Mouse (Mus musculus): Measurements from ENCODE around the gene Tmem223. TPM values are rescaled to one million over a fixed set of nuclear protein-coding genes. Genes with fewer than 3 reads are reported as not detected.
A peak's percentile ranks its signal among the peaks of the same experiment; 100 is the strongest.

The Tmem223 gene
- polyA plus RNA-seq (2012; ENCODE audit: insufficient read depth, insufficient read length, missing spikeins): 28.3 and 34.4 TPM in 2 replicates

DNA sequence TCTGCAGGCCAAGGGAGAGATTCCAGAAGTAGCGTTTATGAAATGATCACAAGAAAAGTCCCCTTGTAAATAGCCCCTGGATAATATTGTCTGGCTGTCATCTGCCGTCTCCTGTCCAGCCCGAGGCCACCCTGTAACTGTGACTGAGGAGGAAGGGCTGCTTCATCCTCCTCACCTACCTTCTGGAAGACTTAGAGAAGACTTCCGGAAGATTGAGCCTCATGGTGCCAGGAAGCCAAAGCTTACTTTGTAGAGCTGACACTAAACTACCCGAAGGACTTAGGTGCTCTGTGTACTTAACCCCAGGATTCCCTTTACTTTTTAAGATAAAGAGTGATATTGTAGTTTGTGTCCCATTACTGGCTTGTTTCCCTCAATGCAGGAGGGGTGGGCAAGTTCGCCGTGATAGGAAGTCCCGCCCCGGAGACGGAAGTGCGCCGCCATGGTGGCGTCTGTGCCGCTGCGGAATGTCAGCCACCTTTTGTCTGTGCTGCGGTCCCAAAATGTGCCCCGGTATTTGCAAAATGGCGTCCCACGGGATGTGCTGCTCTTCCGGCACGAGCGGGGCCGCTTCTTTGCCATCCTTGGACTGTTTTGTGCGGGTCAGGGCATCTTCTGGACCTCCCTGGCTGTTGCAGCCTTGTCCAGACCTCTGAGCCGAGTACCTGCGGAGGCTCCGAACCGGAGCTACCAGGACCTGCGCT, at the start of gene Tmem223:
Gene Tmem223 (plus strand): TSS at position 430 of the 704 bp plus-strand sequence.
- Histone ChIP-seq H3K4me3 (ENCODE audit: insufficient read depth, low read length) (peak within 1 kb of the TSS; percentile 79), H3K27ac (ENCODE audit: insufficient read depth, low read depth, low read length) (peak within 1 kb of the TSS; percentile 32), H3K4me1 (ENCODE audit: control insufficient read depth, insufficient read depth, low read length) (peaks cover 21% of the 10 kb centered on the region)
- TF ChIP-seq POLR2A (IDR thresholded peaks at IDR 0.05; ENCODE audit: borderline replicate concordance, low read depth, low read length): 0 out of 2 replicates have a peak, but pooled peaks have one; percentile 79
- TF ChIP-seq CTCF (IDR thresholded peaks at IDR 0.05; ENCODE audit: low read depth, low read length): no peak

- Histone ChIP-seq H3K27ac (ENCODE audit: insufficient read depth, low read depth, low read length) (peak overlapping the region; percentile 24; the same call in 1 of the 2 replicates), H3K4me3 (ENCODE audit: insufficient read depth, low read length) (no peak overlapping the region), H3K4me1 (ENCODE audit: control insufficient read depth, insufficient read depth, low read length) (peaks cover 9% of the 10 kb centered on the region)
- TF ChIP-seq POLR2A (IDR thresholded peaks at IDR 0.05; ENCODE audit: borderline replicate concordance, low read depth, low read length): no peak
- no peak for TF ChIP-seq CTCF (IDR thresholded peaks at IDR 0.05; ENCODE audit: low read depth, low read length)
These were observed 49.4 kb upstream of the Tmem223 start for GRCm38 (mm10) chr19:8721378-8721777.

DNA sequence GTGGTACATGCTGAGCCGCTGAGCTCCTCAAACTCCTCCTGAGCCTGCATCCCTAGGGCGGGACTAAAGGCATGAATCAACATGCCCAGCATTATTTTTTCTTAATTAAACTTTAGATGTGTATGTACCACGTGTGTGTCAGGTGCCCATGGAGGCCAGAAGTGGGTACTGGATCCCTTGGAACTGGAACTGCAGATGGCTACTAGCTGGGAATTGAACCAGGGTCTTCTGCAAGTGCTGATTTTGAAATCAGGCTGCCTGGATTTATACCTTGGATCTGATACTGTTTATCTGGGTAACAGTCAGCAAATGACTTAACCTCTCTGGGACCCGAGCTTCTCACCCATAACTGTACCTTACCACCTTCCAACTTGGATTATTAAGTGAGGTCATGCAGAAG, 48.8 kb upstream of the Tmem223 start:
- Histone ChIP-seq H3K27ac (ENCODE audit: insufficient read depth, low read depth, low read length) (peak overlapping the region; percentile 54), H3K4me1 (ENCODE audit: control insufficient read depth, insufficient read depth, low read length) (peaks cover 9% of the 10 kb centered on the region), H3K4me3 (ENCODE audit: insufficient read depth, low read length) (peak overlapping the region; percentile 53)
- TF ChIP-seq CTCF (IDR thresholded peaks at IDR 0.05; ENCODE audit: low read depth, low read length) (no peak), POLR2A (IDR thresholded peaks at IDR 0.05; ENCODE audit: borderline replicate concordance, low read depth, low read length) (no peak)

GRCm38 (mm10) chr19:8722559-8722906, 48.3 kb upstream of the Tmem223 start:
- Histone ChIP-seq H3K27ac (ENCODE audit: insufficient read depth, low read depth, low read length) (peak overlapping the region; percentile 92), H3K4me3 (ENCODE audit: insufficient read depth, low read length) (peak overlapping the region; percentile 76), H3K4me1 (ENCODE audit: control insufficient read depth, insufficient read depth, low read length) (peaks cover 9% of the 10 kb centered on the region)
- TF ChIP-seq CTCF (IDR thresholded peaks at IDR 0.05; ENCODE audit: low read depth, low read length): no peak
- TF ChIP-seq POLR2A (IDR thresholded peaks at IDR 0.05; ENCODE audit: borderline replicate concordance, low read depth, low read length): no peak

GRCm38 (mm10) chr19:8722907-8723573, 47.8 kb upstream of the Tmem223 start, which contains the start of gene Slc3a2:
Gene Slc3a2 (minus strand): TSS chr19:8723369.
- Histone ChIP-seq H3K4me3 (ENCODE audit: insufficient read depth, low read length) (peak within 1 kb of the TSS; percentile 80), H3K4me1 (ENCODE audit: control insufficient read depth, insufficient read depth, low read length) (peaks cover 9% of the 10 kb centered on the region), H3K27ac (ENCODE audit: insufficient read depth, low read depth, low read length) (peak within 1 kb of the TSS; percentile 92)
- TF ChIP-seq CTCF (IDR thresholded peaks at IDR 0.05; ENCODE audit: low read depth, low read length) (no peak), POLR2A (IDR thresholded peaks at IDR 0.05; ENCODE audit: borderline replicate concordance, low read depth, low read length) (no peak)

GRCm38 (mm10) chr19:8723574-8724346, 47.0 kb upstream of the Tmem223 start:
- peak overlapping the region; percentile 72 for H3K27ac ChIP-seq (ENCODE audit: insufficient read depth, low read depth, low read length)
- H3K4me3 ChIP-seq (ENCODE audit: insufficient read depth, low read length): peak overlapping the region; percentile 80
- TF ChIP-seq POLR2A (IDR thresholded peaks at IDR 0.05; ENCODE audit: borderline replicate concordance, low read depth, low read length) (no peak), CTCF (IDR thresholded peaks at IDR 0.05; ENCODE audit: low read depth, low read length) (no peak)
- peaks cover 9% of the 10 kb centered on the region for H3K4me1 ChIP-seq (ENCODE audit: control insufficient read depth, insufficient read depth, low read length)

DNA sequence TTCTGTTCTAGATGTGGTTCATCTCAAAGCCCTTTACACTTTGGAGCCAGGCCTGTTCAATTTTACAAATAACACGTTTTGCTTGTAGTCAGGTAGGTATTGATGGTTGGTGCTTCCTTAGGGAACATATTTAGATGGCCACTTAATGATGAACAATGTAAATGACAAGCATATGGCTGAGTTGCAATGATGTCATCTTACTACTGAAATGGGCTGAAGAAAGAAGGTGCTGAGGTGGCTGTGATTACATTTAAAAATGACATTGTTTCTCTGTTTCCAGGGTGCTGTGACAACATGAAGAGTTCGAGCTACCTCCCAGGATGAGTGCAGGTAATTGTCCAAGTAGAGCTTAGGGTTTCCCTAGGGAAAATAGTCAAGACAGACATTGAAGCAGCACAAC, 46.4 kb upstream of the Tmem223 start:
- TF ChIP-seq POLR2A (IDR thresholded peaks at IDR 0.05; ENCODE audit: borderline replicate concordance, low read depth, low read length) (no peak), CTCF (IDR thresholded peaks at IDR 0.05; ENCODE audit: low read depth, low read length) (no peak)
- peaks cover 9% of the 10 kb centered on the region for H3K4me1 ChIP-seq (ENCODE audit: control insufficient read depth, insufficient read depth, low read length)
- H3K27ac ChIP-seq (ENCODE audit: insufficient read depth, low read depth, low read length): peak overlapping the region; percentile 72
- peak overlapping the region; percentile 80 for H3K4me3 ChIP-seq (ENCODE audit: insufficient read depth, low read length)

DNA sequence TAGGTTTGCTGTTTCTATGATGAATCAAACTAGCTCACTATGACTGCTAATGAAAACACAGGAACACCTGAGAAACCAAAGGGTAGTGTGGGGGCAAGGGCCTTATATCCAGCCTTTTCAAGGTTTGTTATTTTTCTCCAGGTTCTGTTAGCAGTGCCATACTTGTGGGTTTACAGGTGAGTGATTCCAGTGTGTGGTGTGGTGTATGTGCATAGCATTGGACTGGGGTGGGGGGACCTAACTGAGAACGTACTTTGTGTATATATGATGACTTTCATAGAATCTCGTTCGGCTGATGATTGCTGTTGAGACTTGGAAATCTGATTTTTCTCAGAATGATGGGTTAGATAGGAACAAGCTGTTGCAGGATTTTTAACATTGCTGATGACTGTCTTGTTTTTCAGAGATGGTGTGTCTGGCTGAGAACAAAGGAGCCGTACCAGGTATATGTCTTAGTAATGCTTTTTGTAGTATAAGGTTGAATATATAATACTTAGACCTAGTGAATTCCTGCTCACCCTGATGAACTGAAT, 45.6 kb upstream of the Tmem223 start:
- Histone ChIP-seq H3K27ac (ENCODE audit: insufficient read depth, low read depth, low read length) (0 out of 2 replicates have a peak overlapping the region, but pooled peaks have one; percentile 8), H3K4me1 (ENCODE audit: control insufficient read depth, insufficient read depth, low read length) (peaks cover 9% of the 10 kb centered on the region), H3K4me3 (ENCODE audit: insufficient read depth, low read length) (peak overlapping the region; percentile 80)
- TF ChIP-seq POLR2A (IDR thresholded peaks at IDR 0.05; ENCODE audit: borderline replicate concordance, low read depth, low read length) (no peak), CTCF (IDR thresholded peaks at IDR 0.05; ENCODE audit: low read depth, low read length) (no peak)

- no peak overlapping the region for H3K4me3 ChIP-seq (ENCODE audit: insufficient read depth, low read length)
- H3K4me1 ChIP-seq (ENCODE audit: control insufficient read depth, insufficient read depth, low read length): peaks cover 4% of the 10 kb centered on the region
- no peak for TF ChIP-seq CTCF (IDR thresholded peaks at IDR 0.05; ENCODE audit: low read depth, low read length)
- no peak for TF ChIP-seq POLR2A (IDR thresholded peaks at IDR 0.05; ENCODE audit: borderline replicate concordance, low read depth, low read length)
- H3K27ac ChIP-seq (ENCODE audit: insufficient read depth, low read depth, low read length): no peak overlapping the region
These were observed 44.0 kb upstream of the Tmem223 start for GRCm38 (mm10) chr19:8726609-8727390.
